Mouse (Mus musculus) olfactory bulb, adult 2 months (tissue): Measurements from ENCODE around the gene Surf1. TPM values are rescaled to one million over a fixed set of nuclear protein-coding genes. Genes with fewer than 3 reads are reported as not detected.

ENCODE experiments used
- H3K27ac ChIP-seq: fragments of 200-500 bp; 2 replicates; pipeline ENCODE4 v1.5.1; 2012; ENCODE audit warnings: low read depth, low read length; ENCODE audit not compliant: insufficient read depth
- H3K4me1 ChIP-seq: fragments of 200-500 bp; 2 replicates; pipeline ENCODE4 v1.6.1; 2012; ENCODE audit warnings: low read length; ENCODE audit not compliant: control insufficient read depth, insufficient read depth
- H3K4me3 ChIP-seq: fragments of 200-500 bp; 2 replicates; pipeline ENCODE4 v1.5.1; 2012; ENCODE audit warnings: mild to moderate bottlenecking, low read depth, low read length, moderate library complexity; ENCODE audit not compliant: insufficient read depth
- CTCF ChIP-seq: fragments of 200-500 bp; IDR thresholded peaks from 2 replicates; pipeline ENCODE4 v1.5.1; 2012; ENCODE audit warnings: low read depth, mild to moderate bottlenecking, low read length, moderate library complexity; ENCODE audit not compliant: insufficient read depth
- POLR2A ChIP-seq: fragments of 200-500 bp; IDR thresholded peaks from 2 replicates; pipeline ENCODE4 v1.6.1; 2012; ENCODE audit warnings: mild to moderate bottlenecking, low read depth, low read length, moderate library complexity; ENCODE audit not compliant: insufficient read depth
- WGBS: fragments of 180-500 bp; shearing (Covaris S2); methylation state at CpG from one replicate; pipeline ENCODE4 v1.1.7; 2018; 5-methylcytosine and 5-hydroxymethylcytosine counted together
- polyA plus RNA-seq: library from polyadenylated mRNA; stranded (reverse); fragments of >200 nt; gene quantifications from 2 replicates; pipeline ENCODE4 v1.2.4, GENCODE M21; 2012; ENCODE audit warnings: low replicate concordance; ENCODE audit not compliant: missing spikeins, insufficient read depth, insufficient read length

Gene Surf1
- not detected in 2 replicates for polyA plus RNA-seq

GRCm38 (mm10) chr2:26915927-26916728 lies at the start of gene Surf1, which contains the start of gene Surf2:
Surf1 (minus strand) TSS chr2:26916530.
Surf2 (plus strand) TSS chr2:26916367.
- peak within 1 kb of the TSS; percentile 17; the same call in 1 of the 2 replicates for H3K27ac ChIP-seq
- WGBS, result 1% methylated on average over 47 of the region's 47 CpGs
- TF ChIP-seq CTCF, result no peak
- peak; percentile 38; the same call in 1 of the 2 replicates for TF ChIP-seq POLR2A
- H3K4me1 ChIP-seq, result peaks cover 25% of the 10 kb centered on the region
- H3K4me3 ChIP-seq, result peak within 1 kb of the TSS; percentile 80

GRCm38 (mm10) chr2:26964724-26965370 lies 48.5 kb upstream of the Surf1 start:
- Histone ChIP-seq H3K27ac (peak overlapping the region; percentile 87), H3K4me3 (peak overlapping the region; percentile 83), H3K4me1 (peaks cover 10% of the 10 kb centered on the region; the same call in 1 of the 2 replicates)
- no peak for TF ChIP-seq POLR2A
- no peak for TF ChIP-seq CTCF
- 16% methylated on average over 13 of the region's 14 CpGs for WGBS

- Histone ChIP-seq H3K27ac (peak within 1 kb of the TSS; percentile 87), H3K4me1 (peaks cover 10% of the 10 kb centered on the region; the same call in 1 of the 2 replicates), H3K4me3 (peak within 1 kb of the TSS; percentile 83)
- under 1% methylated on average over 50 of the region's 50 CpGs for WGBS
- TF ChIP-seq CTCF (no peak), POLR2A (peak; percentile 50)
These were observed 47.8 kb upstream of the Surf1 start, which contains the start of gene Rexo4 for GRCm38 (mm10) chr2:26963923-26964723. Rexo4 (minus strand) TSS chr2:26964386.

- H3K4me3 ChIP-seq, result no peak overlapping the region
- no peak for TF ChIP-seq POLR2A
- no peak for TF ChIP-seq CTCF
- H3K27ac ChIP-seq, result no peak overlapping the region
- peaks cover 10% of the 10 kb centered on the region; the same call in 1 of the 2 replicates for H3K4me1 ChIP-seq
- WGBS, result 61% methylated on average over 4 of the region's 4 CpGs
These were observed 44.4 kb upstream of the Surf1 start for GRCm38 (mm10) chr2:26960756-26961155.

- WGBS, result 85% methylated on average over 2 of the region's 2 CpGs
- Histone ChIP-seq H3K4me1 (0 out of 2 replicates have a peak, but pooled peaks cover 4% of the 10 kb centered on the region), H3K27ac (no peak overlapping the region), H3K4me3 (no peak overlapping the region)
- TF ChIP-seq POLR2A, result no peak
- TF ChIP-seq CTCF, result no peak
These were observed 41.1 kb upstream of the Surf1 start for GRCm38 (mm10) chr2:26957488-26957859.

- 95% methylated on average over 12 of the region's 12 CpGs for WGBS
- H3K4me3 ChIP-seq, result no peak overlapping the region
These were observed 40.6 kb upstream of the Surf1 start for GRCm38 (mm10) chr2:26956811-26957487.

GRCm38 (mm10) chr2:26954735-26955395 lies 38.5 kb upstream of the Surf1 start:
- no peak for TF ChIP-seq CTCF
- no peak for TF ChIP-seq POLR2A
- H3K27ac ChIP-seq, result no peak overlapping the region
- 79% methylated on average over 2 of the region's 2 CpGs for WGBS
- no peak overlapping the region for H3K4me3 ChIP-seq
- H3K4me1 ChIP-seq, result no peaks in the 10 kb centered on the region

More at GRCm38 (mm10) chr2:26956811-26957487, 40.6 kb upstream of the Surf1 start:
- 0 out of 2 replicates have a peak, but pooled peaks cover 4% of the 10 kb centered on the region for H3K4me1 ChIP-seq
- TF ChIP-seq POLR2A, result no peak
- no peak for TF ChIP-seq CTCF
- H3K27ac ChIP-seq, result no peak overlapping the region

GRCm38 (mm10) chr2:26952866-26953265 lies 36.5 kb upstream of the Surf1 start:
- no peak overlapping the region for H3K4me3 ChIP-seq
- H3K27ac ChIP-seq, result no peak overlapping the region
- TF ChIP-seq POLR2A (no peak), CTCF (no peak)
- WGBS, result 93% methylated on average over 8 of the region's 8 CpGs
- no peaks in the 10 kb centered on the region for H3K4me1 ChIP-seq
